Mouse (Mus musculus) left cerebral cortex, adult 2 months (tissue): ENCODE data around the gene Fam163b. TPM values are rescaled to one million over a fixed set of nuclear protein-coding genes. Genes with fewer than 3 reads are reported as not detected.

Source experiments
- DNase-seq, 2 experiments: peaks; one replicate each; pipeline ENCODE4 v3.0.0; 2021 to 2022; ENCODE audit warnings: low spot score in 2 of 2, mixed read lengths in 1 of 2; ENCODE audit errors: extremely low spot score in 1 of 2
- H3K27ac ChIP-seq: fragments of 200-600 bp; 2 replicates; pipeline ENCODE4 v1.8.1; 2022
- H3K4me3 ChIP-seq: fragments of 200-600 bp; 2 replicates; pipeline ENCODE4 v1.8.1; 2022
- CTCF ChIP-seq: fragments of 200-600 bp; IDR thresholded peaks from 2 replicates; pipeline ENCODE4 v1.8.1; 2022; ENCODE audit warnings: antibody characterized with exemption, mild to moderate bottlenecking, moderate library complexity
- intact Hi-C: fragments of 180-260 bp; cut with DNase I; formaldehyde crosslinking; loops from one replicate; pipeline ENCODE4 v1.15.1; 2025
- total RNA-seq, 2 experiments: library from RNA; stranded (reverse); gene quantifications; 2 replicates each; pipeline ENCODE4 v1.2.3; 2021

Gene Fam163b
- total RNA-seq, 2 experiments from 2014 or later: 103 to 109 TPM

DNA sequence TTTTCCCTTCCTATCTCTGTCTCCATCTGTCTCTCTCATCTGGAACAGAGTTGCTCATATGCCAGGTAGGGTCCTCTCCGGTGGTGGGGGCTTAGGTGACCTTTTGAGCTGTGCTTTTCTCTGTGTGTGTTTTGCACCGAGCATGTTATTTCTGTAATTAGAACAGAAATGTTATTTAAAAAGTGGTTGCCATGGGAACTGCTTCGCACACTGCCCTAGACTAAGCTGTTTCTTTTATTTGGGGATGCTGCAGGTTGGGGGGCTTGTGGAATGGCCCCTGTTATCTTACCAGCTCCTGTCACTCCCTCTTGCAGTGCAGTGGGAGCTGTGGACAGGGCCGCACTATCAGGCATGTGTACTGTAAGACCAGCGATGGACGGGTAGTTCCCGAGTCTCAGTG lies 38.7 kb downstream of the Fam163b start:
- DNase-seq: no peak
- intact Hi-C loops: no loop called here
- Histone ChIP-seq H3K4me3 (no peak overlapping the region), H3K27ac (peak overlapping the region; percentile 84)
- TF ChIP-seq CTCF: no peak

DNA sequence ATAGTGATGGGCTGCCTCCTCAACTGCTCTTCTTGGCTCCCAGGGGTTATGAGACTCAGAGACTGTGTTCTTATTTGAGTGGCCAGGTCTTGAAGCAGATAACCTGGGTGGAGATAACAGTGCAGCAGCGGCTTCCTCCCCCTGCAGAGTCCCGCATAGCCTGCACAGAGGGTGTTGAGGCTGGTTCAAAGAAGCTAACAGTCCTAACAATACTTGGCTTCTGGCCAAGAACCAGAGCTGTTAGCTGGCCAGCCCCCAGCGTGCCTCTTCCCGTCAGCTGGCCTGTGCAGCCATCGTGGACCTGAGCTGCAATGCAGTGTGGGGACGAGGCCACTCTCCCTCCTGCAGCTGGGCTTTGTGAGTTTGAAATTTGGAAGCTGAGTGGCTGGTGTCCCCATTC lies 44.5 kb downstream of the Fam163b start:
- intact Hi-C loops: loop anchor here (5.0 kb wide), 1 partner anchor 70 kb away; the partner anchor contains the start of gene Dbh
- H3K4me3 ChIP-seq: no peak overlapping the region
- peak overlapping the region; percentile 93 for H3K27ac ChIP-seq
- no peak for DNase-seq
- TF ChIP-seq CTCF: no peak

DNA sequence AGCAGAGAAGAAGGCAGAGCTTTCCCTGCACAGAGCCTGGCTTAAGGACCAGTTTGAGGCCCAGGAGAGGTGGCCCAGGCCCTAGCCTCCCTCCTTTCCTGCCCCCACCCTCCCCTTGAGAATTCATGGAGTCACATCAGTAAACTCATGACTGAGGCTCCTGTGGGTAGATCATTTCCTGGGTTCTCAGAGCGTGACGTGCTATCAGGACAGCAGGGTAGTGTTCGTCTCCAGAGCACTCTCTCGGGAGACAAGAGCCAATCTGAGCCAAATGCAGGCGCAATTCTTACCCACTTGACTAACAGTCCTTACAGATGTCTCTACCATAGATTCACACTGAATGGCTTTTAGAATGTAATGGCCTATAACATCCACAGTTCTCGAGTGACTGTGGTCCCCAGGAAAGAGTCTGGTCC lies 45.0 kb downstream of the Fam163b start:
- DNase-seq: no peak
- no peak for TF ChIP-seq CTCF
- Histone ChIP-seq H3K4me3 (no peak overlapping the region), H3K27ac (peak overlapping the region; percentile 93)
- intact Hi-C loops: loop anchor here (5.0 kb wide), 1 partner anchor 70 kb away; the partner anchor contains the start of gene Dbh

DNA sequence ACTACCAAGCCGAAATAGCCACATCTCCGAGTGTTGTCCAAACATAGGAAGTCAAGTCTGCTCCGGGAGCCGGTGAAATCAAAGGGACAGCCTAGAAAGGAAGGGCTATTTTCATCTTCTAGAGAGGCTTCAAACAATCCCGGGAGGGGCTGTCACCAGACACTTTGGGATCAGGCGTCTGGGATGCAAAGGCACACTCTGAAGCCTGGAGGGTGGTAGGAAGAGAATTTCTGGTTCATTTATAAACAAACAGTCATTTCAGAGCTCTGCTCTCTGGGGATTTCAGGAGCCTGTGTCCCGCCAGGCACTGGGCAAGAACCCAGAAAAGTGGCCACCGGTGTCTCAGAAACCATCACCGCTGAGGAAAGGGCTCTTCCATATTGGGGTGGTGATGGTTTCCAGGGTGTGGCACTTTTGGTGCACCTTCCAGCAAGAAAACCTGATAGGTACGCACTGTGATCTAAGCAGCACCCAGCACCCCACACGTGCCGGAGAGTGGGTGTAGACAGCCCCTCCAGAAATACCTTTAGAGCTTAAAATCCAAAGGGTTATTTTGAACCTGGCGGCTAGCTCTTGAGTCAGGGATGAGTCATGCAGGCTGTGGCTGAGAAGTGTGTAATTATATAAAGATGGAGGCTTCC lies 45.8 kb downstream of the Fam163b start:
- DNase-seq: peak; percentile 64 to 71
- TF ChIP-seq CTCF: no peak
- H3K4me3 ChIP-seq: no peak overlapping the region
- peak overlapping the region; percentile 93 for H3K27ac ChIP-seq
- intact Hi-C loops: loop anchor here (5.0 kb wide), 1 partner anchor 71 kb away; the partner anchor contains the start of gene Dbh

DNA sequence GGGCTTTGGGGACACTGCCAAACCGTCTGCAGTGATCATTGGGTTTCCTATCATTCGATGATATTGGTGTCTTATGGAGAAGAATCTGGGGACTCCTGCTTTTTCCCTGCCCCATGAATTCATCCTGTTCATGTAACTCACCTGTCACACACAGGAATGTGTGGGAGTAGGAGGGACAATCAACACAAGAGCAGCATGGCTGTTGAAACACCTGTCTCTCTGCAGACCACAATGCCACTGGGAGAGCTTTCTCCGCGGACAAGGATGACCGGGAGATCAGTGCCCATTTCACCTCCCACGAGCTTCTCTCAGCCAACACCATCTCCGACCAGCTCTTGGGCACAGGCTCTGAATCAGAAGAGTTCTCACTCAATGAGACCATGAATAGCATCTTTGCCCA lies 47.1 kb downstream of the Fam163b start:
- TF ChIP-seq CTCF: no peak
- Histone ChIP-seq H3K4me3 (no peak overlapping the region), H3K27ac (peak overlapping the region; percentile 93)
- DNase-seq: no peak
- intact Hi-C loops: loop anchor here (5.0 kb wide), 1 partner anchor 72 kb away; the partner anchor contains the start of gene Dbh

DNA sequence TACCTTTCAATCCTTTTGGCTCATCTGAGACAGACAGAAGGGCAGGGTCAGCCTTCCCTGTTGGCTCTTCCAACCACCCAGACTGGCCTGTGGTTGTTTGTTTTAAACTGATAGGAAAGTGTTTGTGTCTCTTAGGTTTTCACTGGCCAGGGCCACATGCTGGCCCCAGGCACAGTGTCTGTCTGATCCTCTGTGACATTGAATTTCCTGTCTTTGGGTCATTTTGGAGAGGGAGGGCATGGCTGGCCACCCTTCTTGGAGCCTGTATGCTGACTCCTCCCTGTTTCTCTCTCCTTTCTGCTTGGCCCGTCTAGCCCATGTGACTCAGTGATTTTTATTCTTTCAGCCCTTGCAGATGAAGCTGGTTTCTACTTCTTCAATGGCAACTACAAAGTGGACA lies 53.1 kb downstream of the Fam163b start:
- intact Hi-C loops: no loop called here

DNA sequence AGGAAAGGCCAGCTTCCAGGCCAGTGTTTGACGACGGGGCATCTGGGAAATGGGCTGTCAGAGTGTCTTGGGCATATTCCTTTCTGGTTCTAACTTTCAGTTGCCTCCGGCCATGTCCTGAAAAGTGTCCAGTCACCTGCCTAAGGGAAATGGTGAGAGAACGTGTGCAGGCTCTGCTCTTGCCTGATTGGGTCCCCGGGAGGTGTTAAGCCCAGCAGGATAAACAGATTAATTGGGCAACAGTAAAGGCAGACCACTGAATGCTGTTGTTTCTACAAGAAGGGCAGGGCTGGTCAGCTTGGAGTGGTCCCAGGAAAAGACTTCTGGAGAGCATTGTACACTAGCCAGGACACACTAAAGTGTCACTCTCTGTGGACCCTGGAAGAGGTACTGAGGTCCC lies 53.6 kb downstream of the Fam163b start:
- TF ChIP-seq CTCF: no peak
- no peak for DNase-seq
- Histone ChIP-seq H3K4me3 (no peak overlapping the region), H3K27ac (no peak overlapping the region)
- intact Hi-C loops: no loop called here

More for the DNA sequence above, 53.1 kb downstream of the Fam163b start:
- DNase-seq: no peak
- Histone ChIP-seq H3K27ac (no peak overlapping the region), H3K4me3 (no peak overlapping the region)
- TF ChIP-seq CTCF: no peak

DNA sequence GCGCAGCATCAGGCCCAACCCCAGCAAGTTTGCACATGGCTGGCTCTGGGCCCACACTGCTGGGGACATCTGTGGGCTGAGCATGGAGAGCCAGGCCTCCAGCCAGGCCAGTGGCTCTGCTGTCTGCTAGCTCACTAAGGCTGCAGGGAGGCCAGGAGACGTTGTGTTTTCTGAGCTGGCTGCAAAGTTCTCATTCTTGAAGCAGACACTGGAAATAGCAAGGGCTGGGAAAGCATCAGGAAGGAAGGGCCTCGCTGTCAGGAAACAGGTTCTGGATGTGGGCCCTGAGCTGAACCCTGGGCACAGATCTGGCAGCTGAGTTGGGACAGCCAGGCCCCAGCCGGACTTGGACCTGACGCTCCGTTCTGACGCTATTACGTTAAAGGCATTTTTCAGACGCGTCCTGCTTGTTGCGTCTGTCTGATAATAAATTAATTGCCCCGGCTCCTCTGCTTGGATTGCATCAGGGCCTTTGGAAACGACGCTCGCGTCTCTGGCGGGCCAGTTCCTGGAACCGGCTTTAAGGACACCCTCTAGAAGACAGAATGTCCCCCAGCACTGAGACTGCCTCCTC lies 54.1 kb downstream of the Fam163b start:
- intact Hi-C loops: no loop called here
- H3K27ac ChIP-seq: 0 out of 2 replicates have a peak overlapping the region, but pooled peaks have one; percentile 15
- no peak for DNase-seq
- H3K4me3 ChIP-seq: no peak overlapping the region
- no peak for TF ChIP-seq CTCF

DNA sequence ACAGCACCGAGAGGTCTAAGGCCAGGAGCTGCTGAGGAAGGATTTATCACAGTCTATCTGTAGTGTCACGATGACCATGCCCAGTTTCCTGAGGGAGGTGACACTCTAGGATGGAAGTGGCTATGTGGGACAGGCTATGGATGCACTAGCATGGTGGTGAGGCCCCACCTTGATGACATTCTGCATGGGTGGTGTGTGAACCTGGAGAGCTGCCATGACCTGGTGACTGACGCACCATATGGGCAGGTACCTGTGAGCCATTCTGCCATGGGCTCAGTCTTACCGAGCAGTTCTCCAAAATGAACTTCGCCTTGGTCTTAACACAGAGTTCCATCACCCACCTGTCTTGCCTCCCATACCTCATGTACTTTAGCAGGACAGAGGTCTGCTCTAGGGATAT lies 54.7 kb downstream of the Fam163b start:
- Histone ChIP-seq H3K27ac (no peak overlapping the region), H3K4me3 (no peak overlapping the region)
- intact Hi-C loops: no loop called here
- TF ChIP-seq CTCF: no peak
- DNase-seq: no peak

DNA sequence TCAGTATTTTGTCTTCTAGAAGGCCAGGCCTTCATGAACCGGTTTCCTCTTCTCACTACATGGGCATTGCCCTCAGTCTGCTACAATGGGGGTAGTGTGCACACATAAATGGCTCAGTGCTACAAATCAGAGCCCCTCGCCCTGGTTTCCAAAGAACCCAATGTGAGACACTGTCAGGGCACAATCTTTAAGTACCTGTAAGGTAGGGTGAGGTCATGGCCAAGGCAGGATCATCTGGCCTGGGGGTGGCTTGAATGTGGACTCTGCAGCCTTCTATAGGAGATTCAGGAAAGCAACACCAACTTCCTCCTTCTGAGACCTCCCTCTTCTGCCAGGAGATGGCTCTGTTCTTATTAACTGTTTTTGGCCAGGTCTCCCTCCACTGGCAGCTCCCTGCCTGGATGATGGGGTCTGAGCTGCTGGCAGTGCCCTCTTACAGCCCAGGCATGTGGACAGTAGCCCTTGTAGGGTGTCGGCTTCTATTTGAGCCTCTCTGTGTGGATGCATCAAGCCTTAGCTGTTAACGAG lies 55.7 kb downstream of the Fam163b start:
- intact Hi-C loops: no loop called here
- DNase-seq: no peak
- no peak overlapping the region for H3K27ac ChIP-seq
- no peak; the same call in 1 of the 2 replicates for TF ChIP-seq CTCF
- H3K4me3 ChIP-seq: no peak overlapping the region

DNA sequence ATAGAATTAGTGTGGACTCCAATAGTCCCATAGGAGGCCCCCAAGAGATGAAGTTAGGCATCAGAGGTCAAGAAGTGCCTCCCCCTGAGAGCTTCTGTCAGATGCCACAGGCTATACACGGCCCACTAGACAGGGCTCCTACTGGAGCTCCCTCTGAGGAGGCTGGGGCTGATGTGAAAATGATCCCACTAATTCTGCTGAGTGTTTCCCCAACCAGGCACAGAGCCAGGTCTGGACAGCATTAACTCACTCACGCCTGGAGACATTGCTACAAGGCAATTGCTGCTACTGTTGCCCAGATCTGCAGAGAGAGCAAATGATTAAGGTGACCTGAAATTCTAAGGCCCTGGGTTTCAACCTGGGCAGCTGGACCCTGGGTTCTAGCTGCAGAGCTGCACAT lies 56.5 kb downstream of the Fam163b start:
- intact Hi-C loops: no loop called here
- no peak for TF ChIP-seq CTCF
- H3K4me3 ChIP-seq: no peak overlapping the region
- H3K27ac ChIP-seq: no peak overlapping the region
- DNase-seq: no peak

DNA sequence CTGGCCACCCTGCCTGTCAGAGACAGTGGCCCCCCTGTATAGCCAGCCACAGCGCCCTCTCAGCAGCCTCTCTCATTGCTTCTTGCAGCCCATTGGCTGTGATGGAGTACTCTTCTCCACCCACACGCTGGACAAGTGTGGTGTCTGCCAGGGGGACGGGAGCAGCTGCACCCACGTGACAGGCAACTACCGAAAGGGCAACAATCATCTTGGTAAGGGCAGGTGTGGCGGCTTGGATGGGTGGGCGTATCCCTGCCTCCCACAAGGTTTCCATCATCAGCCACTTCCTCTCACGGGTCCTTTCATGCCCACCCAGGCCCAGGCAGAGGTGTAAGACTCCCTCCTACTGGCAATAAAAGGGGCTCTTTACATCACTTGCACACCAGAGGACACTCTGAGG lies 57.3 kb downstream of the Fam163b start:
- intact Hi-C loops: no loop called here
- no peak overlapping the region for H3K27ac ChIP-seq
- H3K4me3 ChIP-seq: no peak overlapping the region
- no peak for TF ChIP-seq CTCF
- DNase-seq: no peak
